Mouse (Mus musculus) liver, postnatal 0 days (tissue): ENCODE measurements around the gene Ncoa7.

Experiments
- CTCF ChIP-seq: sonication (generic); IDR thresholded peaks from 2 replicates; pipeline ENCODE4 v1.5.1; 2016; ENCODE audit warnings: antibody characterized with exemption, low read depth
- EP300 ChIP-seq: IDR thresholded peaks from 2 replicates; pipeline ENCODE4 v1.6.1; 2016; ENCODE audit warnings: antibody characterized with exemption, low read depth, mild to moderate bottlenecking

GRCm38 (mm10) chr10:30845101-30845825, 42.1 kb upstream of the Ncoa7 start:
- TF ChIP-seq CTCF (no peak), EP300 (no peak)
